Mouse (Mus musculus): Measurements from ENCODE around the gene Ptbp3. TPM values are rescaled to one million over a fixed set of nuclear protein-coding genes. Genes with fewer than 3 reads are reported as not detected.
"Not testable (repeated sequence)": the region's sequence is repeated elsewhere in the genome, so short reads cannot be mapped to it uniquely, and the experiment has no call there.

Ptbp3 gene
- total RNA-seq, 4 experiments from 2014 or later = 34.8 to 37.4 (median 36.7) TPM

DNA sequence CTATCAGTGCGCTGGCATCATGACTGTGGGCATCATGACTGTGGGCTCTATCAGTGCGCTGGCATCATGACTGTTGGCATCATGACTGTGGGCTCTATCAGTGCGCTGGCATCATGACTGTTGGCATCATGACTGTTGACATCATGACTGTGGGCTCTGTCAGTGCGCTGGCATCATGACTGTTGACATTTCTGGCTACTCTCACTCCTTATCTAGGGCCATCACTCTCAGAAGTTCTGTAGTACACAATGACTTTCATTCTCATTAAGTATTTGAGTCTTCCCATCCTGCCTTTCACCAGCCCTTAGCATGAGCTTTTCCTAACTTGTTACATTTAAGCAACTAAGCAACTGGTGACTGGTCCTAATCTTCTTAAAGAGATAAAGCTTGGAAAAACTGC is 8.2 kb upstream of the Ptbp3 start:
- not testable (repeated sequence) for DNase-seq (ENCODE audit: low spot score in 2 of 2)

DNA sequence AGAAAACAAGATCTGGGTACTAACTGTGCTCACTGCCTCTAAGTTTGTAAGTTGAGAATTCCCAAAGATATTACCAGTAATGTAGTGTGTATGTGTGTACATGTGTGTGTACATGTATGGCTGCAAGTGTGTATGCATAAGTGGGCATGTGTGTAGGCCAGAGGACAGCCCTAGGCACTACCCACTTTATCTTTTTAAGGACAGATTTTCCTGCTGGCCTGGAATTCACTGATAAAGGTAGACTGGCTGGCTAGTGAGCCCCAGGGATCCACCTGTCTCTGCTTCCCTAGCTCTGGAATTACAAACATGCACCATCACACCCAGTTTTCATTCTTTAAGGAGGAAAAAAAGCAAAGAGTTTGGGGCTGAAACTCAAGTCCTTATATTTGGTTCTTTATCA is 6.0 kb upstream of the Ptbp3 start:
- no peak for DNase-seq (ENCODE audit: low spot score in 2 of 2)

DNA sequence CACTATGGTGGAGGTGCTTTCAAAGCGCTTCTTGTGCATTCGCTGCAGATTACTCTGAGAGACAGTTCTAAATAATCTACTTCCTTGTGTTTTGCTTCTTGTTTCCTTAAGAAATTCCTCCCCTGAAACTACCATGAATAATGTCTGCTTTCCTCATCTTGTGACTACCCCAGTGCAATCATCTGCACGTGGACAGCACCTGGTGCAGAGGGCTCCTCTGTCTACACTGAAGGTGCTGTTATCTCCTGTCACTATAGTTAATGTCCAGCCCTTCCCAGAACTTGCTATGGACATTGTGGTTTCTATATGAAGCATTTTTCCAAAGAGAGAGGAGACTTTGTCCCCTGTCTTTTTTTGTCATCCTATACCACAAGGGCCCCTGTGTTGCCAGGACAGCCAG is 4.4 kb upstream of the Ptbp3 start:
- no peak for DNase-seq (ENCODE audit: low spot score in 2 of 2)

DNA sequence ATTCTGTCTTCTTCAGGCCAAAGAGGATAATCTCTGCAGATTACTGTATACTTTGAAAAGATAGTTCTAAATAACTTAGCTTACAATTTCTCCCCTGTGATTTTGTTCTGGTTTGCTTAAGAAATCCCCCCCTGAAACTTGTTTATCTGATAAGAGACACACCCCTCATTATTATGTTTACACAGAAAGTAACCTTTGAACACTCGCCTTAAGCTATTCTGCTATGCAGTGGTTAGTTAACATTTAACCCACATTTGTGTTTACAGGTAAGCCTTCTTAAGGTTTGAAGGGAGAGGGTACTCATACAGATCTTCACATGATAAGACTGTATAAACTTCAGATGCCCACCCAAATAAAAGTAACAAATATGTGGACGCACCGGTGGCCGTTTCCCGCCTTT is 3.7 kb upstream of the Ptbp3 start:
- DNase-seq (ENCODE audit: low spot score in 2 of 2) = no peak

DNA sequence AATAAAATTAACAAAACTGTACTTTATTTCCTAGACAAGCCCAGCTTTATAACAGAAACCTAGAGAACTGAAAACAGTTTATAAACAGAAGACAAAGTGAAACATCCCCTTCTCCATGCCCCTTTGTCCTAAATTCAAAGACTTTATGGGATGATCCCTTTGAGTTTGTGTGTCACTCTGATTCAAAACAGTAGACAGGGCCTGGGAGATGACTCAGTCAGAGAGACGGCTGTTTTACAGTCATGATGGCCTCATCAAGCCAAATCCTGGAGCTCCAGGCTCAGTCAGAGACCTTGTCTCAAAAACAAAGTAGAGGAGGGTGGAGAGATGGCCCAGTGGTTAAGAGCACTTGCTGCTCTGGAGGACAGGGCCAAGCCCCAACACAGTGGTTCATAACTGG is 2.7 kb upstream of the Ptbp3 start:
- no peak for DNase-seq (ENCODE audit: low spot score in 2 of 2)

DNA sequence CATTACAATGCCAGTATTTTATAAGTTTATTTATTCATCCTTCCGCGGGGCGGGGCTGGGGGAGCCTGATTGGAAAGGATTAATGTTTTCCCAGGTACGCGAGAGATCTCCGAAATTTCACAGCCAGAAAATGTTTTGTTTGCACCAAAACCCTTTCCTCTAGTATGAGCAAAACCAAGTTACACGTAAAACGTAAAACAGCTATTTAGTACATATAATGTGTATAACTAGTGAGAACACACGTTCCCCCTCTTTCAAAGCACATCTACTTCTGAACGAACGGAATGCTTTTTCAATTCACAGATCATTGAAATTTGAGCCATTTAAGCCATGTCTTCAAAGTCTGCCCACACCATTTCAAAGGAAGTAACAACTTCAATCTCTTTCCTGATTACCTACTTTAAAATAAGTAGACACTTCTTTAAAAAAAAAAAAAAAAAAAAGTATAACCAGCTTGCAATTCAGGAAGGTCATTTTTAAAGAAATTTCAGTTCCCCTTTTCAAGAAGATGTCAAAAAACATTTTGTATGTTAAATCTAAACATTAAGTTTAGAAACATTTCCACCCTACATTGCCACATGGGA is 905 bp upstream of the Ptbp3 start:
- DNase-seq (ENCODE audit: low spot score in 2 of 2) = no peak

DNA sequence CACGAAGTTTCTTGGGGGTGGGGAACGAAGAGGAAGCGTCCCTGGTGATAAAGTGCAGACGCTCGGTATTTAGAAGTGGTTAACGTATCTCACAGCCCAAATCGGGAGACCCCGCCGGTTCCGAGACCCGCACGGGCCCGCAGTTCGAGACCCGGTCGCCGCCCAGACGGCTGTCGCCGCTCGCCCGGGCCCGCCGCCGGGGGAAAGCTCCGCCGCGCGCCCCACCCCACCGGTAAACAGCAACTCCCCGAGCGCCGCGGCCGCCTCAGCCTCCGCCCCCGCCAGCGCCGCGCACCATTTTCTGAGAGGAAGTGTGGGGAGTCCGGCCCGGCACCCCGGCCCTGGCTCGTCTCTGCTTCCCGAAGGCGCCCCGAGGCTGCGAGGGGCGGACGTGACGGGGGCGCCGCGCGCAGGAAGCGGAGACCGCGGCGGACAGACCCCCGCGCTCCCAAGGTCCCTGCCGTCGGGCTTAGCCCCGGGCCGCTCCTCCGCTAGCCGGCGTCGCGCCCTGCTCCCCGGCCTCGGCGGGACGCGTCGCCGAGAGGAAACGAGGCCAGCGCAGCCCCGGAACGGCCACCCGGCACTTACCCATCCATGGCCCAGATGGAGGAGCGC is 497 bp downstream of the Ptbp3 start:
- peak; percentile 22 to 44 for DNase-seq (ENCODE audit: low spot score in 2 of 2)

DNA sequence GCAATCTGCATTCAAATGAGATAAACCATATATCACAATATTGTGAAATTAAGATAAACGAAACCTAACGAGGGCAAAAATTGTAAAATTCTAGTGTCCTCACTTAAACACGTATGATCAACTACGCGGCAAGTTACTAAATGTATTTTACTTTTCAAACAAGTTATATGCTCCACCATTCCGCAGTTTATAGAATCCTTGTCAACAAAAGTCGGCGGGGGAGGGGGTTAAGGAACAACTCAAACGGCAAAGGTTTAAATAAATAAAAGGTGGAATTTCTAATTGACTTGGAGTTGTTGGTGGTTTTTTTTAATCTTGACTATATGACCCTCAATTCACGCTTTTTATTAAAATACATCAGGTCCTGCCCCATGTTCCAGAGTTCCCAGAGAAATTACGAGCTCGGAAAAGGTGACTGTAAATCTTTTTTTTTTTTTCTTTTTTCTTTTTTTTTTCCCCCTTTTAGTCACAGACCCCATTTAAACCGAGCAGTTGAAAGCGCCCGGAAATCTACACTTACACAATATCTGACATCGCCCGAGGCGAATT is 1.1 kb downstream of the Ptbp3 start:
- no peak for DNase-seq (ENCODE audit: low spot score in 2 of 2)

DNA sequence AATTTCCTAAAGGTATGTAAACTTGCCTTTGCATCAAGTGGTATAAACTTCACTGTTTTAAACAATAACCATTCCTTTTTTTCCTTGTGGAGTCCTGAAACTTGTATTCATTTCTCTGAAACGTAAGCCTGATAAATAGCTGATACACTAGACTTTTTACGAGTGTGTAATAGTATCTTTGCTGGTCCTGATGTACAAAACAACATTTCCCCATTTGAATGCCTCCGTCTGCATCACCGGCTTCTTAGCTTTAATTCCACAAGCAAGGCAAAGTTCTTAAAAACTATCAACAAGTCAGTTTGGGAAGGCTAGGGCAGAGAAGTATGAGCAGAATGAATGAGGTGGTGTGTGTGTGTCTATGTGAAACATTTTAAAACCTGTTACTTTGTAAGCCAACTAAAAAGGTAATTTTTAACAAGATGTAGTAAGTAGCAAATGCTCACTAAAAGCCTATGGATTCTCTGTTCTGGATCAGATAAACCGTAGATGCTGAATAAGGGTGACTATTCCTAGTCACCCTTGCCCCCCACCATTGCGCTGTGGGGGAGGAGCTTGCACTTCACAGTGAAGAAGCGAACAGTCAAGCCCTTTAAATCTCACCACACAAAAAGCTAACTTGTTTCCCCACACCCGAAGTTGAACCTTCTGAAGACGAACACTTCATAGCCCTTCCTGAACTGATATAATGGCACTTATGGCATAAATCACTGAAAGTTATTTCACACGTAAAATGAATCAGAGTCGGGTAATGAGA is 1.9 kb downstream of the Ptbp3 start:
- no peak for DNase-seq (ENCODE audit: low spot score in 2 of 2)

DNA sequence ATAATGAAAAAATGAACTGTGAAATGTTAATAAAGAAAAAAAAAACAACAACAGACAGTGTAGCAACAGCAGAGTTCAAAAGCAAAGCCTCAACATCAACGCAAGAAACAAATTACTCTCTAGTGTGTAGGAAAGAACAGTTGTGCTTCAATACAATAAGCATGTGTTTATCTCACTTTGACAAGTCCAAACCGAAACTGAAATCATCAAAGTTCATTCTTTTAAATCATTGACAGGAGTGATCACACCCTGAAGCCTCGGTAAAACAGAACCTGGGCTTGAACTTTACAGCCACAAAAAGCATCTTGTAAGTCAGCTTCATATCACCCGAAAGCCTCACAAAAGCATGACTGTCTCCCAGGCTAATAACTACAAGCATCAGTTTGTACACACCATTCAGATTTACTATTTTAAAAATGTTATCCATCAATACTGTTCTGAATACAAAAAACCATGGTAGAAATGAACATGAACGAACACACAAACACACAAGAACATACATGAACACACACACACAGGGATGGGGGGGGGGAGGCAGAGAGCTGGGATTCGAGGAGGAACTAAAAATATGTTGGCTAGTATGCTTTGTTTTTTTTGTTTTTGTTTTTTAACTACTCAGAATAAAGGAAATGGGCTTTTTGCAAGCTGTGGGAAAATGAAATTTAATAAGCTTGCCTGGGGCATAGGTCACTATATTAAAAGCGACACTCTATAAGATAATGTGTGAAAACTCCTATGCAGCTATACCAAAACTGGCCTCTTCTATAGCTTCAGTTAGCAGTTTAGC is 2.7 kb downstream of the Ptbp3 start:
- no peak for DNase-seq (ENCODE audit: low spot score in 2 of 2)

DNA sequence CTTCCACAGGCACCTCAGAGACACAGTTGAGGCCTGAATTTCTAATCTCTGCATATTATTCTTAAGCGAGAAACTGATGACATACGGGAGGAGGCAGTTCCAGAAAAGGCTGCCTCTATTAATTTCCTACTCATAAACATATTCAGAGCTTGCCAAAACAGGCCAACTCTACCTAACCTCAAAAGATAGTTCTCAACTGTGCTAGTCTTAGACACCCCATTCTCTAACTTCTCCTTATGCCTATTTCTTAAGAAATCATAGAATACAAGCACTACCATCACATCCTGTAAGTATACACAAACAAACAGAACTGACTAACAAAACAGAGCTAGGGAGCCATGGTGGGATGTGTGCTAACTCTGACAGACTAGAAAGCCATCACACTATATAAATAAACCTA is 4.5 kb downstream of the Ptbp3 start:
- DNase-seq (ENCODE audit: low spot score in 2 of 2) = no peak

DNA sequence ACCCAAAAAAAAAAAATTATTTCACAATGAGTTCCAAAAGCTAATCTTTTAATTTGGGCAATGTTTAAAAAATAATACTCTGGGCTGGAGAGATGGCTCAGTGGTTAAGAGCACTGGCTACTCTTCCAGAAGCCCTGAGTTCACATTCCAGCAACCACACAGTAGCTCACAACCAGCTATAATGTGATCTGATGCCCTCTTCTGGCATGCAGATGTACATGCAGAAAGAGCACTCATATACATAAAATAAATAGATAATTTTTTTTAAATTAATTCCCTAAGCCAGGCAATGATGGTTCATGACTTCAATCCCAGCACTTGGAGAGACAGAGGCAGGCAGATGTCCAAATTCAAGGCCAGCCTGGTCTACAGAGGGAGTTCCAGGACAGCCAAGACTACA is 6.2 kb downstream of the Ptbp3 start:
- DNase-seq (ENCODE audit: low spot score in 2 of 2) = no peak

DNA sequence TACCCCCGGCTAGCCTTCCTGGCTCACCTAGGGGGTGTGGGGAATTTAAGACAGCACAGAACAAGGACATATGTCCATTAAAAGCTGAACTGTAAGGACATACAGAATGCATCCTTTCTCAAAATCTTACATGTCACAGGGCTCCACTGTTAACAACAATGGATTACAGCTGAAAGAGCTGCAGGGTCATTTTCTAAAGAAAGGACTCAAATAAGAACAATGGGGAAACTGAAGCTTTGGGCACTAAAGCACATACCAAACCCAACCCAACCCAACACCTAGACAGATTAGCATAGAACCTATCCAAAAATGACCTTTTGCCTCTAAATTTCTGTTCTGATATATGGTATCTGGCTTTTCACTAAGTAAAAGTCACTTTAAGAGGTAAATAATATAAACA is 12.9 kb downstream of the Ptbp3 start:
- DNase-seq (ENCODE audit: low spot score in 2 of 2) = no peak

DNA sequence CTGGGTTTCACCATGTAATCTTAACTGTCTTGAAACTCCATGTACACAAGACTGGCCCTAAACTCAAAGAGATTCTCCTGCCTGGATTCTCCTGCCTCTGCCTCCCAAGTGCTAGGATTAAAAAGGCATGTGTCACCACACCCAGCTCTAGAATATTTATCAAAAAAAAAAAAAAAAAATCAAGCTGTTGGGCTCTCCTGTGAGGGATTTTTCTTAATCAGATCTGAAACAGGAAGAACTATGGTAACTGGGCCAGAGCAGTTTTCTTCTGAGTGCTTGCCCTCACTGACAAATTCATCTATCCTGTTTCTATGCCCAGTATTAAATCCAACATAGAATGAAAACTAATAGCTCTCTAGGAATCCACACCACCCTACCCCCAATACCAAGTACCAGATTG is 13.5 kb downstream of the Ptbp3 start:
- no peak for DNase-seq (ENCODE audit: low spot score in 2 of 2)

DNA sequence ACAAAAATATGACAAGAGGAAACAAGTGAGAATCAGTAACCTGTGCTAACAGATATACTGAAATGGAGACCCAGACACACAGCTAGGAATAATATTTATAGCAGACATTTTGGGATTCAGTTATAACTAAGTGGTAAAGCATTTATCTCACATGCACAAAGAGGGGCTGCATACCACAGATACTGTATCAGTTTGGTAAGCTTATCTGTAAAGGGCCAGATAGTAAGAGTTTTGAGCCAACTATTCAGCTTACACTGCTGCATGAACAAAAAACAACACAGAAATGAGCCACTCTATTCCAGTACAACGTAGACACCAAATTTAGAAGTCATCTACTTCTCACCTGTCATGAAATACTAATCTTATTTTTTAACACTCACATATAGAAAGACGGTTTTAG is 15.9 kb downstream of the Ptbp3 start:
- no peak for DNase-seq (ENCODE audit: low spot score in 2 of 2)

DNA sequence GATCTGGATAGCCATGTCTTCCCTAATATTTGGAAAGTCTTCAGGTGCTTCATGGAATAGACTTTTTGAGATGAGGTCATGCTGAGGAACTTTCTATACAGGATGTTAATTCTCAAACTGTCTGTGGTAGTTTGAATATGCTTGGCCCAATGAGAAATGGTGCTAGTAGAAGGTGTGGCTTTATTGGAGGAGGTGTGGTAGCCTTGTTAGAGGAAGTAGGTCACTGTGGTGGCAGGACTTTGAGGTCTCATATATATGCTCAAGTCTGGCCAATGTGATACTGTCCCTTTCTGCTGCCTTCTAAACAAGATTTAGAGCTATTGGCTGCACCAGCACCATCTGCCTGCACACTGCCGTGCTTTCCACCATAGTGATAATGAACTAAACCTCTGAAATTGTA is 18.0 kb downstream of the Ptbp3 start:
- DNase-seq (ENCODE audit: low spot score in 2 of 2) = no peak

DNA sequence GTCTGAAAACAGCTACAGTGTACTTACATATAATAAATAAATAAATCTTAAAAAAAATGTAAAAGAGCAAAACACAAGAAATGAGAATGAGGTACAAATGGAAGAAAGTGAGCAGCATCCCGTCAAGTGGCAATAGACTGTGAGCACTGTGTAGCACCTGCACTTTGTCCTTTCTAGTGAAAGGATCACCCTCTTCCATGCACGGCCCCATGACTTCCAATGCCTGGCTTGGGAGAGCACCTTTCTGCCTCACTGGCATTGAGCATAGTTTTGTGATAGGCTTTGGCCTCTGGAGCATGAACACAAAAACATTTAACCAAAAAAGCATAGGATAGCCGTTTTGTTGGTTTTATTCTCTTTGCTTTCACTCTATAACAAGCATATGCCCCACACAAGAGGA is 21.7 kb downstream of the Ptbp3 start:
- no peak for DNase-seq (ENCODE audit: low spot score in 2 of 2)

DNA sequence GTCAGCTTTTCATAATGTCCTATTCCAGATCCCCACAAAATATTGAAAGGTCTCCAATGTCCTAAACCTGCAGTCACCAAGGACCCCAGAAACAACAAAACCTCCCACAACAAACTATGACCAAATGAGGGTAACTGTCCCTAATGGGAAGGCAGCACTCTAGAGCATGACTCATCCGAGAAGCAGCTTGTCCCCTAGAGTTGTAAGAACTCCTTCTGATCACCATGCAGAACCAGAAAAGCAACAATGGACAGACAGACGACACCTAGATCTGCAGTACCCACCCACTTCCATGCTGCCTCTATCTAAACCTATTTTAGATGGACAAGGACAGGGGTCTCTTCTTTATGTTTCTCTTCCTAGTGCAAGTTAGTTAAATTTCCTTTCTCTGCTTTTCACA is 22.4 kb downstream of the Ptbp3 start:
- no peak for DNase-seq (ENCODE audit: low spot score in 2 of 2)

DNA sequence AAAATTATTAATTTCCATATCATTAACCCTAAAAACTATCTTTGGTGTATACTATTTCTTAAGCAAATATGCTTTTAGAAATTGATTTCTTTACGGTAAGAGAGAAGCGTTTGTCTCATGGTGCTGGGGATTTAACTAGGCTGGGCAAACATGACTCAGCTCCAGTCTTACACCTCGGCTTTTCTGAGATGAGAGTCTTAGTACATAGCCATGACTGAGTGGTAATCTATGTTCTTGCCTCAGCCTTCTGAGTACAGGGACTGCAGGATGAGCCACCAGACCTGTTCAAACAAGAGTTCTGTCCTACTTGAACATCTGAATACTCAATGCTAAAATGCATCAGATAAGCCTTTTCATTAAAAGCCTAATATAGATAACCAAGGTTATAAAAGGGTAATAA is 24.3 kb downstream of the Ptbp3 start:
- DNase-seq (ENCODE audit: low spot score in 2 of 2) = no peak

DNA sequence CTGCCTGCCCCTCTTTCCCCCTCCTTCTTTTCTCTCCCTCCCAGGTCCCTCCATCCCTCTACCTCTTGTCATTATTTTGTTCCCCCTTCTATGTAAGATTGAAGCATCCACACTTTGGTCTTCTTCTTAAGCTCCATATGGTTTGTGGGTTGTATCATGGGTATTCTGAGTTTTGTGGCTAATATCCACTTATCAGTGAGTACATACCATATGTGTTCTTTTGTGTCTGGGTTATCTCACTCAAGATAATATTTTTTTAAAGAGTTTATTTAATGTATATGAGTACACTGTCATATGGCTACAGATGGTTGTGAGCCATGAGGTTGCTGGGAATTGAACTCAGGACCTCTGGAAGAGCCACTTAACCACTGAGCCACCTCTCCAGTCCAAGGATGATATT is 38.8 kb downstream of the Ptbp3 start:
- DNase-seq (ENCODE audit: low spot score in 2 of 2) = no peak

DNA sequence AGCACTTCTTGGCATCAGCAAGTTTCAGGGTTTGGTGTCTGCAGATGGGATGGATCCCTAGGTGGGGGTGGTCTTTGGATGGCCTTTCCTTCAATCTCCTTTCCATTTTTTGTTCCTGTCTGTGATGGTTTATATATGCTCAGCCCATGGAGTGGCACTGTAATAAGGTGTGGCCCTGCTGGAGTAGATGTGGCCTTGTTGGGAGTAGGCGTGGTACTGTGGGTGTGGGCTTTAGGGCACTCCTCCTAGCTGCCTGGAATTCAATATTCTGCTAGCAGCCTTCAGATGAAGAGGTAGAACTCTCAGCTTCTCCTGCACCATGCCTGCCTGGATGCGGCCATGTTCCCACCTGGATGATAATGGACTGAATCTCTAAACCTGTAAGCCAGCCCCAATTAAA is 39.6 kb downstream of the Ptbp3 start:
- DNase-seq (ENCODE audit: low spot score in 2 of 2) = no peak

DNA sequence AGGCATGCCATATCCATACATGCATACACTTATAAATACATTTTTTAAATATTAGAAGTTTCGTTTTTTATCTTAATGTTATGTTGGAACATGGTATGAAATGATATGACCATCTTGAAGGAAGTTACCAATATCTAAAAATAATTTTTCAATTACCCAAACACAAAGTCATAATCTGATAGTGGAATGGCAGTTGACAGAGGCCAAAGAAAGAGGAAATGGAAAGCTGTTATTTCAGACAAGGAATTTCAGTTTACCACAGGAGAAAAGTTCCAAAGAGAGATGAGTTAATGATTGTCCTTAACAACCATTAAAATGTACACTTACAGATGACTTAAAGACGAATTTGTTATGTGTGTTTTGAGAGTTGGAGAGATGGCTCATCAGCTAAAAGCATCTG is 41.4 kb downstream of the Ptbp3 start:
- no peak for DNase-seq (ENCODE audit: low spot score in 2 of 2)
